Mouse (Mus musculus) kidney, embryonic 16.5 days (tissue): ENCODE data around the gene Gm26602. TPM values are rescaled to one million over a fixed set of nuclear protein-coding genes. Genes with fewer than 3 reads are reported as not detected.

Source experiments
- ATAC-seq: fragments of 200-750 bp; cut with Nextera tagmentation; 2 replicates; pipeline ENCODE4 v1.8.0; 2017; ENCODE audit warnings: moderate TSS enrichment; ENCODE audit not compliant: low FRiP score, low TSS enrichment
- H3K27ac ChIP-seq: fragments of 300-500 bp; sonication (generic); 2 replicates; pipeline ENCODE4 v1.5.1; 2014; ENCODE audit warnings: low read length
- H3K27me3 ChIP-seq: fragments of 300-500 bp; sonication (generic); 2 replicates; pipeline ENCODE4 v1.6.1; 2014; ENCODE audit warnings: low read length, control low read depth, mixed read lengths; ENCODE audit not compliant: insufficient read depth
- H3K36me3 ChIP-seq: fragments of 300-500 bp; sonication (generic); 2 replicates; pipeline ENCODE4 v1.6.1; 2014; ENCODE audit warnings: low read length, control low read depth, mixed read lengths; ENCODE audit not compliant: insufficient read depth
- H3K4me1 ChIP-seq: fragments of 300-500 bp; sonication (generic); 2 replicates; pipeline ENCODE4 v1.6.1; 2014; ENCODE audit warnings: low read length, control low read depth, mixed read lengths; ENCODE audit not compliant: insufficient read depth
- H3K4me2 ChIP-seq: fragments of 300-500 bp; sonication (generic); replicated peaks from 2 replicates; pipeline ENCODE4 v1.6.1; 2014; ENCODE audit warnings: low read depth, low read length
- H3K4me3 ChIP-seq: fragments of 300-500 bp; sonication (generic); 2 replicates; pipeline ENCODE4 v1.5.1; 2014; ENCODE audit warnings: mild to moderate bottlenecking, low read length
- H3K9ac ChIP-seq: fragments of 300-500 bp; sonication (generic); replicated peaks from 2 replicates; pipeline ENCODE4 v1.6.1; 2014; ENCODE audit warnings: low read length
- H3K9me3 ChIP-seq: fragments of 300-500 bp; sonication (generic); 2 replicates; pipeline ENCODE4 v1.6.1; 2016; ENCODE audit warnings: low read length, control low read depth
- WGBS: fragments of 180-500 bp; shearing (Covaris S2); extraction: QIAGEN DNeasy Blood & Tissue Kit; methylation state at CpG from one replicate; pipeline ENCODE4 v1.1.7; 2014; 5-methylcytosine and 5-hydroxymethylcytosine counted together
- polyA plus RNA-seq: library from polyadenylated mRNA; unstranded; fragments of >200 nt; fragmentation: Nextera tagmentation; extraction: Ambion mirVana; gene quantifications from 2 replicates; pipeline ENCODE4 v1.2.1, GENCODE M21; 2015

Gene Gm26602
- polyA plus RNA-seq, 1 experiment from 2014 or later: not detected

- no peak overlapping the region for H3K4me3 ChIP-seq
- H3K27me3 ChIP-seq: no peaks in the 10 kb centered on the region
- no peak overlapping the region for H3K27ac ChIP-seq
- 45% methylated on average over 20 of the region's 20 CpGs for whole genome bisulfite sequencing
- H3K4me1 ChIP-seq: peaks cover 7% of the 10 kb centered on the region; the same call in 1 of the 2 replicates
- H3K36me3 ChIP-seq: peaks cover 52% of the 10 kb centered on the region
- 0 out of 2 replicates have a peak overlapping the region, but pooled peaks have one; percentile 16 for H3K9ac ChIP-seq
- no peaks in the 10 kb centered on the region for H3K9me3 ChIP-seq
- ATAC-seq: 0 out of 2 replicates have a peak, but pooled peaks have one; percentile 19
- H3K4me2 ChIP-seq: no peak overlapping the region
These were observed 13.1 kb upstream of the Gm26602 start for GRCm38 (mm10) chr10:79897316-79898245.

- H3K4me3 ChIP-seq: no peak overlapping the region
- H3K27ac ChIP-seq: no peak overlapping the region
- H3K4me1 ChIP-seq: peaks cover 7% of the 10 kb centered on the region; the same call in 1 of the 2 replicates
- H3K4me2 ChIP-seq: no peak overlapping the region
- H3K27me3 ChIP-seq: no peaks in the 10 kb centered on the region
- ATAC-seq: no peak
- H3K9ac ChIP-seq: no peak overlapping the region
- WGBS: 61% methylated on average over 2 of the region's 2 CpGs
- H3K36me3 ChIP-seq: peaks cover 69% of the 10 kb centered on the region
- H3K9me3 ChIP-seq: no peaks in the 10 kb centered on the region
These were observed 9.7 kb upstream of the Gm26602 start for GRCm38 (mm10) chr10:79900951-79901410.

DNA sequence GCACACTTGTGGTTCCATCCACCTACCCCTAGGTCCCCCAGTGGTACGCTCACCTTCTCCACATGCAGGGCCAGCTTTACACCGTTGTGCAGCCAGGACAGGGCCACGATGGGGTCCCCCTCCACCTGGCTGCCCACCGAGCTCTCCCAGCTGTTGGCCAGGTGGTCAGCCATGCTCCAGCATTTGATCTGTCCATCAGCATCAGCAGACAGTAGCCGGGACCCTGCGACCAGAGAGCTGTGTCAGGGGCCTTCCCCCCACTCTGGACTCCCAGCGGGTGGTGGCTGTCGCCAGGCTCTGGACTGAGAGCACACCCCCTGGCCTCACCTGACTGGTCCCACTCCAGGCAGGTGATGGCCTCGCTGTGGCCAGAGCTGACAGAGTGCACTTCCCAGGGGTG is 3.9 kb upstream of the Gm26602 start:
- Histone ChIP-seq H3K9me3 (no peaks in the 10 kb centered on the region), H3K27me3 (no peaks in the 10 kb centered on the region), H3K9ac (no peak overlapping the region), H3K4me1 (0 out of 2 replicates have a peak, but pooled peaks cover 12% of the 10 kb centered on the region), H3K27ac (no peak overlapping the region), H3K4me2 (no peak overlapping the region), H3K4me3 (no peak overlapping the region), H3K36me3 (peaks cover 56% of the 10 kb centered on the region)
- 88% methylated on average over 9 of the region's 9 CpGs for WGBS
- ATAC-seq: no peak

- 0 out of 2 replicates have a peak overlapping the region, but pooled peaks have one; percentile 86 for H3K4me3 ChIP-seq
- no peak overlapping the region for H3K9ac ChIP-seq
- H3K9me3 ChIP-seq: no peaks in the 10 kb centered on the region
- ATAC-seq: no peak
- no peaks in the 10 kb centered on the region for H3K27me3 ChIP-seq
- H3K4me2 ChIP-seq: no peak overlapping the region
- H3K27ac ChIP-seq: no peak overlapping the region
- H3K36me3 ChIP-seq: peaks cover 53% of the 10 kb centered on the region
- 0 out of 2 replicates have a peak, but pooled peaks cover 12% of the 10 kb centered on the region for H3K4me1 ChIP-seq
- 86% methylated on average over 10 of the region's 10 CpGs for WGBS
These were observed 3.2 kb upstream of the Gm26602 start for GRCm38 (mm10) chr10:79907415-79907814.

DNA sequence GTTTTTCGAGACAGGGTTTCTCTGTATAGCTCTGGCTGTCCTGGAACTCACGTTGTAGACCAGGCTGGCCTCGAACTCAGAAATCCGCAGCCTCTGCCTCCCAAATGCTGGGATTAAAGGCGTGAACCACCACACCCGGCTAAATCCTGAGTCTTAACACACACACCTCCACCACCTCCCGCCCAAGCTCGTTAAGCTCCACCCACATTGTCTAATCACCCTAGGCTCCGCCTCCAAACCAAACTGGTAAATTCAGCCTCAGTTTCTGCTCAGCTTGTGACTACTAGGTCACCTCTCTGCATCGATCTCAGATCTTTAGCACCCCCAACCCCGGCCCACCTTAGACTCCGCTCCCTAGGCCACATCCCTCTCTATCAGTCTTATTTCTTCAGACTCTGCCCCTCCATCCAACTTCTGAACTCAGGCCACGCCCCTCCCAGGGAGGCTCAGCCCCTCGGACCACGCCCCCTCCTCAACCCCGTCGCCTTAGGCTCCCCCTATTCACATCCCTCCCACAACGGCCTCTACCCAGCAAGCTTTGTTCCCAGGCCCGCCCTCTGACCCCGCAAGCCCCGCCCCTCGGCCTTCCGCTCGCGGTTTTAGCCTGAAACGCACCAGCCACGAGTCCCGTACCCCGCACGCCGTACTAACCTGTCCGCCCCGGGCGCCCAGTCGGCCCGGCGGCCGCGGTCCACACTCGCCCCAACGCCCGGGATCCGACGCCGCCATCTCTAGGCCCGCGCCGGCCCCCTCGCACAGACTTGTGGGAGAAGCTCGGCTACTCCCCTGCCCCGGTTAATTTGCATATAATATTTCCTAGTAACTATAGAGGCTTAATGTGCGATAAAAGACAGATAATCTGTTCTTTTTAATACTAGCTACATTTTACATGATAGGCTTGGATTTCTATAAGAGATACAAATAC is 2.2 kb upstream of the Gm26602 start, which contains the start of gene Med16:
TSS of gene Med16 (minus strand) at position 757 of the 925 bp plus-strand sequence.
- Histone ChIP-seq H3K9ac (peak within 1 kb of the TSS; percentile 96), H3K9me3 (no peaks in the 10 kb centered on the region), H3K4me3 (peak within 1 kb of the TSS; percentile 86), H3K4me1 (0 out of 2 replicates have a peak, but pooled peaks cover 12% of the 10 kb centered on the region), H3K27me3 (no peaks in the 10 kb centered on the region), H3K4me2 (peak within 1 kb of the TSS; percentile 53), H3K36me3 (peaks cover 49% of the 10 kb centered on the region), H3K27ac (peak within 1 kb of the TSS; percentile 98)
- ATAC-seq: peak; percentile 94
- 2% methylated on average over 52 of the region's 52 CpGs for WGBS

DNA sequence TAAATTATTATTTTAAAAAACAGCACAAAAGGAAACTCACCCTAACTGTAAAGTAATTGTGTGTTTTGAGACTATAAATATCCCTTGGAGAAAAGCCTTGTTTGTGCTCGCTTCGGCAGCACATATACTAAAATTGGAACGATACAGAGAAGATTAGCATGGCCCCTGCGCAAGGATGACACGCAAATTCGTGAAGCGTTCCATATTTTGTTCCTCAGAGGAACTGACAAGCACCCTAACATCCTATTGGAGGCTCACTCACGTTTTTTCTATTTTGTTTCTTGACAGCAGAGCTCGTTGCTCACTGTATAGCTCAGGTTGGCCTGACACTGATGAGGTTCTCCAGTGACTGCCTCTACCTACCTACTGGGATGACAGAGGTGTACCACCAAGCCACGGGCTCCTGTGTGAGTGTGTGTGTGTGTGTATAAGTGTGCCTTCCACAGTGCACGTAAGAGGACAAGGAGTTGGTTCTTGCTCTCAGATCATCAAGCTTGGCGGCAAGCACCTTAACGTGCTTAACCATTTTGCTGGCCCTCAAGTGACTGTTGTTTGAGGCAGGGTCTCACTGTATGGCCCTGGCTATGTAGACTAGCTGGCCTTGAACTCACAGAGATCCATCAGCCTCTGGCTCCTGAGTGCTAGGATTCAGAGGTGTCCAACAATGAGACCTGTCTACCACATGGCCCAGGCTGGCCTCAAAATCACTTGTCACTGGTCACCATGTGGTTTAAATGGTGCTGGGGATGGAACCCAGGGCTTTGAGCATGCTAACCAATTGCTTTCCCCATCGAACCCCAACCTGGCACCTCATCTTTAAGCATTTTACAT is 1.3 kb upstream of the Gm26602 start:
- Histone ChIP-seq H3K9ac (0 out of 2 replicates have a peak overlapping the region, but pooled peaks have one; percentile 32), H3K4me1 (0 out of 2 replicates have a peak, but pooled peaks cover 15% of the 10 kb centered on the region), H3K27ac (peak overlapping the region; percentile 80), H3K4me3 (peak overlapping the region; percentile 86), H3K4me2 (peak overlapping the region; percentile 27), H3K9me3 (no peaks in the 10 kb centered on the region), H3K36me3 (peaks cover 45% of the 10 kb centered on the region), H3K27me3 (no peaks in the 10 kb centered on the region)
- peak; percentile 60; the same call in 1 of the 2 replicates for ATAC-seq
- WGBS: 22% methylated on average over 14 of the region's 14 CpGs

- H3K9me3 ChIP-seq: no peaks in the 10 kb centered on the region
- no peak overlapping the region for H3K27ac ChIP-seq
- H3K9ac ChIP-seq: no peak overlapping the region
- peaks cover 2% of the 10 kb centered on the region; the same call in 1 of the 2 replicates for H3K27me3 ChIP-seq
- peaks cover 21% of the 10 kb centered on the region for H3K36me3 ChIP-seq
- no peak overlapping the region for H3K4me3 ChIP-seq
- ATAC-seq: no peak
- peaks cover 33% of the 10 kb centered on the region for H3K4me1 ChIP-seq
- H3K4me2 ChIP-seq: no peak overlapping the region
- 67% methylated on average over 20 of the region's 20 CpGs for WGBS
These were observed 1.8 kb downstream of the Gm26602 start for GRCm38 (mm10) chr10:79912412-79912811.

GRCm38 (mm10) chr10:79914131-79914947 is 3.7 kb downstream of the Gm26602 start:
- ATAC-seq: no peak
- H3K9me3 ChIP-seq: no peaks in the 10 kb centered on the region
- peak overlapping the region; percentile 2; the same call in 1 of the 2 replicates for H3K27ac ChIP-seq
- no peak overlapping the region for H3K4me2 ChIP-seq
- peaks cover 31% of the 10 kb centered on the region for H3K4me1 ChIP-seq
- peaks cover 21% of the 10 kb centered on the region for H3K36me3 ChIP-seq
- peak overlapping the region; percentile 47 for H3K9ac ChIP-seq
- H3K4me3 ChIP-seq: no peak overlapping the region
- 72% methylated on average over 11 of the region's 11 CpGs for WGBS
- H3K27me3 ChIP-seq: peaks cover 20% of the 10 kb centered on the region
